ENCODE assay signal across 26 mouse cellular contexts in the genomic region with DNA sequence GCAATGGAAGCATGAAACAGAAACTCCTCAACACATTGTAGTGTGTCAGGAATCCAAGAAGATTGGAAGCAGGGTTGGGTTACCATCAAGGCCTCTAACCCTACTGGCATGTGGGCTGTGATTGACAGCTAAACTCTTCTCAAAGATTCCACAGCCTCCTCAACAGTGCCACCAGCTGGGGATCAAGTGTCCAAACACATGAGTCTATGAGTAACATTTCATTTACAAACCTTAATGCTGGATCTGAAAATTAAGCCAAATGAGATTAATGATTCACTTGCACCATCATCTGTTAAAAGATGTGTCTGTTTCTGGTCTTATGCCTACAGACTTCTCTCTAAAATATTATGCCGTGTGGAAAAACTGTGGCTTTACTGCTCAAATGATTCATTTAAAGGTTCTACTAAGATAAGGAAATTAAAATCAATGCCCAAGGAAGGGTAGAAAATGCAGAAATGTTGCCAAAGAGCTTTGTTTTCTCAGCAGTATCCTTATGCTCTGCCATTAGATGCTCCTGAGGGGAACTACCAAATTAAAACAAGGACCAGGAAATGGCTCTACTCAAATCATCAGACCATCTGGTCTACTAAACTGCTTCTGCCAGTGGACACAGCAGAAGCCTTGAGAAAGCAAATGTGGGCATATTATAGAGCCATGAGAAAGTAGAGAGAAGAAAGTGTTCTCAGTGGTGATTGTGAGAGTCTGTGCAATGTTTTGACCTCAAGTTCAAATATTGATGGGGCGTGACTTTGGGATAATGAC. TPM values are rescaled to one million over a fixed set of nuclear protein-coding genes. Genes with fewer than 3 reads are reported as not detected.
DNase-seq lines count a peak whose midpoint lies in the region; ATAC-seq and TF ChIP-seq lines count a peak whose summit lies in the region.
"Had no signal": no experiment of that assay in that cellular context is flagged by ENCODE, and none has a peak within 500 bp of the region (broad histone marks: within the 10 kb centered on the region; RNA-seq: fewer than 3 reads in every experiment).

No protein-coding gene starts in this region.

- ATAC-seq in cerebellum, adult (ENCODE audit: insufficient number of reproducible peaks, low FRiP score, low TSS enrichment): peak; percentile 74; the same call in 1 of the 2 replicates
- no peak for ATAC-seq in kidney, embryonic 16.5 days (ENCODE audit: low FRiP score, low TSS enrichment)
- no peak for ATAC-seq in liver, postnatal 0 days
- no peak for ATAC-seq in liver, embryonic 11.5 days (replicated peaks; ENCODE audit: low FRiP score)
- ATAC-seq: activated CD4-positive, CD25-positive, alpha-beta regulatory T cell, adult 4 months; forebrain, postnatal 0 days; hindbrain, postnatal 0 days; intestine, embryonic 15.5 days; midbrain, embryonic 13.5 days had no signal

- H3K9ac ChIP-seq in kidney, embryonic 16.5 days (replicated peaks; ENCODE audit: low read length): no peak overlapping the region
- no peak overlapping the region for H3K9ac ChIP-seq in liver, postnatal 0 days (replicated peaks)
- H3K9ac ChIP-seq in liver, embryonic 11.5 days (ENCODE audit: low read depth, low read length): no peak overlapping the region
- H3K9ac ChIP-seq: forebrain, postnatal 0 days; heart, embryonic 13.5 days; hindbrain, embryonic 12.5 days; intestine, embryonic 15.5 days; kidney, embryonic 15.5 days; limb, embryonic 13.5 days; liver, embryonic 14.5 days; lung, embryonic 14.5 days; midbrain, embryonic 13.5 days; neural tube, embryonic 13.5 days had no signal

- no peak for DNase-seq in cerebellum, postnatal 4 days (ENCODE audit: low spot score in 2 of 2)
- DNase-seq in kidney, adult 9 months: peak; percentile 20
- no peak for DNase-seq in liver, postnatal 0 days
- DNase-seq in liver, embryonic 11.5 days (ENCODE audit: low spot score): no peak
- peak; percentile 14 for DNase-seq in R1 (ENCODE audit: low read depth, low spot score)
- DNase-seq in limb, embryonic 10.5 days (ENCODE audit: low spot score): no peak
- DNase-seq: adrenal gland, adult 2 months; cerebellum, adult 11 months; forebrain, postnatal 0 days; heart, postnatal 14 days; lung, embryonic 14.5 days; lung, postnatal 36 days had no signal

- no peaks in the 10 kb centered on the region for H3K27me3 ChIP-seq in kidney, embryonic 16.5 days (ENCODE audit: insufficient read depth, low read length)
- H3K27me3 ChIP-seq in liver, postnatal 0 days (ENCODE audit: insufficient read depth, low read length): no peaks in the 10 kb centered on the region
- no peaks in the 10 kb centered on the region for H3K27me3 ChIP-seq in liver, embryonic 11.5 days (replicated peaks; ENCODE audit: control insufficient read depth, insufficient read depth, low read length)
- no peaks in the 10 kb centered on the region for H3K27me3 ChIP-seq in limb, embryonic 10.5 days (ENCODE audit: low read depth, poor library complexity, severe bottlenecking)
- H3K27me3 ChIP-seq: heart, embryonic 13.5 days; hindbrain, embryonic 12.5 days; intestine, embryonic 15.5 days; kidney, embryonic 15.5 days; limb, embryonic 13.5 days; midbrain, embryonic 13.5 days; neural tube, embryonic 13.5 days had no signal

- no peak for TF ChIP-seq EP300 in liver, postnatal 0 days (IDR thresholded peaks at IDR 0.05; ENCODE audit: low read depth)

- H3K27ac ChIP-seq in kidney, embryonic 16.5 days (ENCODE audit: low read length): no peak overlapping the region
- no peak overlapping the region for H3K27ac ChIP-seq in liver, postnatal 0 days (ENCODE audit: low read depth)
- no peak overlapping the region for H3K27ac ChIP-seq in liver, embryonic 11.5 days (ENCODE audit: low read depth, low read length)
- no peak overlapping the region for H3K27ac ChIP-seq in limb, embryonic 10.5 days
- H3K27ac ChIP-seq: heart, embryonic 13.5 days; hindbrain, embryonic 12.5 days; hindbrain, postnatal 0 days; intestine, embryonic 15.5 days; kidney, embryonic 15.5 days; left cerebral cortex, adult 2 months; limb, embryonic 13.5 days; liver, embryonic 14.5 days; midbrain, embryonic 13.5 days; neural tube, embryonic 13.5 days had no signal

- no peak overlapping the region for H3K4me2 ChIP-seq in kidney, embryonic 16.5 days (replicated peaks; ENCODE audit: low read depth, low read length)
- H3K4me2 ChIP-seq in liver, postnatal 0 days (ENCODE audit: low read depth, low read length): no peak overlapping the region
- no peak overlapping the region for H3K4me2 ChIP-seq in liver, embryonic 11.5 days
- H3K4me2 ChIP-seq: heart, embryonic 13.5 days; hindbrain, embryonic 12.5 days; intestine, embryonic 15.5 days; kidney, embryonic 15.5 days; limb, embryonic 13.5 days; lung, embryonic 14.5 days; midbrain, embryonic 13.5 days; neural tube, embryonic 13.5 days had no signal

- no peaks in the 10 kb centered on the region for H3K36me3 ChIP-seq in kidney, embryonic 16.5 days (ENCODE audit: insufficient read depth, low read length)
- no peaks in the 10 kb centered on the region for H3K36me3 ChIP-seq in liver, postnatal 0 days (replicated peaks; ENCODE audit: insufficient read depth, low read length)
- no peaks in the 10 kb centered on the region for H3K36me3 ChIP-seq in liver, embryonic 11.5 days (ENCODE audit: control insufficient read depth, insufficient read depth, low read length)
- H3K36me3 ChIP-seq in limb, embryonic 10.5 days: no peaks in the 10 kb centered on the region
- H3K36me3 ChIP-seq: hindbrain, embryonic 12.5 days; intestine, embryonic 15.5 days; kidney, embryonic 15.5 days; limb, embryonic 13.5 days; midbrain, embryonic 13.5 days; neural tube, embryonic 13.5 days had no signal

- TF ChIP-seq CTCF in liver, postnatal 0 days (IDR thresholded peaks at IDR 0.05; ENCODE audit: low read depth): peak; percentile 21; the same call in 1 of the 2 replicates

- no peaks in the 10 kb centered on the region for H3K9me3 ChIP-seq in kidney, embryonic 16.5 days (ENCODE audit: low read length)
- H3K9me3 ChIP-seq in liver, postnatal 0 days (ENCODE audit: low read length): no peaks in the 10 kb centered on the region
- no peaks in the 10 kb centered on the region for H3K9me3 ChIP-seq in liver, embryonic 11.5 days (ENCODE audit: control insufficient read depth, low read length)
- H3K9me3 ChIP-seq in limb, embryonic 10.5 days (replicated peaks): no peaks in the 10 kb centered on the region
- H3K9me3 ChIP-seq: heart, embryonic 13.5 days; hindbrain, embryonic 12.5 days; intestine, embryonic 15.5 days; kidney, embryonic 15.5 days; limb, embryonic 13.5 days; midbrain, embryonic 13.5 days; neural tube, embryonic 13.5 days had no signal

- H3K4me1 ChIP-seq in kidney, embryonic 16.5 days (ENCODE audit: insufficient read depth, low read length): no peaks in the 10 kb centered on the region
- no peaks in the 10 kb centered on the region for H3K4me1 ChIP-seq in liver, postnatal 0 days (ENCODE audit: insufficient read depth)
- no peaks in the 10 kb centered on the region for H3K4me1 ChIP-seq in liver, embryonic 11.5 days (replicated peaks; ENCODE audit: control insufficient read depth, insufficient read depth, low read length)
- H3K4me1 ChIP-seq in limb, embryonic 10.5 days: no peaks in the 10 kb centered on the region
- H3K4me1 ChIP-seq: hindbrain, embryonic 12.5 days; intestine, embryonic 15.5 days; kidney, embryonic 15.5 days; limb, embryonic 13.5 days; midbrain, embryonic 13.5 days; neural tube, embryonic 13.5 days had no signal

- 93% methylated on average over 2 of the region's 2 CpGs for WGBS in kidney, embryonic 16.5 days
- WGBS in liver, postnatal 0 days (ENCODE audit: insufficient replicate concordance): 84% methylated on average over 2 of the region's 2 CpGs
- WGBS in liver, embryonic 11.5 days: 85% methylated on average over 2 of the region's 2 CpGs
- 93% methylated on average over 2 of the region's 2 CpGs for WGBS in limb, embryonic 10.5 days

- no peak overlapping the region for H3K4me3 ChIP-seq in kidney, embryonic 16.5 days (ENCODE audit: low read length)
- no peak overlapping the region for H3K4me3 ChIP-seq in liver, postnatal 0 days (ENCODE audit: low read depth, low read length)
- H3K4me3 ChIP-seq in liver, embryonic 11.5 days (ENCODE audit: low read depth, low read length): no peak overlapping the region
- no peak overlapping the region for H3K4me3 ChIP-seq in limb, embryonic 10.5 days
- H3K4me3 ChIP-seq: erythroblast, embryonic 14.5 days; heart, embryonic 13.5 days; hindbrain, embryonic 12.5 days; intestine, embryonic 15.5 days; kidney, embryonic 15.5 days; left cerebral cortex, adult 2 months; limb, embryonic 13.5 days; midbrain, embryonic 13.5 days; neural tube, embryonic 13.5 days had no signal

RNA-seq across cellular contexts. Expression of a gene that starts 35.2 kb away (rescaled TPM):
- 34.4 and 35.6 TPM in 2 replicates for polyA plus RNA-seq in kidney, embryonic 16.5 days (2015; fragmentation: Nextera tagmentation; extraction: Ambion mirVana)
- 39.9 and 45.7 TPM in 2 replicates for polyA plus RNA-seq in liver, postnatal 0 days (2015; fragmentation: Nextera tagmentation; extraction: Ambion mirVana)
- 7.7 and 8.1 TPM in 2 replicates for polyA plus RNA-seq in liver, embryonic 11.5 days (2014; fragmentation: Nextera tagmentation; extraction: Ambion mirVana)
- 3.2 and 4.0 TPM in 2 replicates for polyA plus RNA-seq in limb, embryonic 10.5 days (2016; fragmentation: Nextera tagmentation; extraction: Ambion mirVana)
- polyA plus RNA-seq: activated CD4-positive, CD25-positive, alpha-beta regulatory T cell, adult 4 months had no signal

Comparison
In these comparisons a context has a peak if more than half of its experiments do, and no peak if none do; other contexts are left out.
1. DNase-seq: peak in kidney, adult 9 months (single experiment) and R1 (single experiment); none in cerebellum, postnatal 4 days (0 of 2), liver, postnatal 0 days (single experiment), liver, embryonic 11.5 days (single experiment) and limb, embryonic 10.5 days (single experiment).